Mouse (Mus musculus) MEL (cell line): ENCODE measurements around the gene Wdfy3. TPM values are rescaled to one million over a fixed set of nuclear protein-coding genes. Genes with fewer than 3 reads are reported as not detected.

ENCODE experiments used
- DNase-seq: peaks from one replicate; pipeline ENCODE4 v3.0.0; 2011; ENCODE audit warnings: low read depth, low spot score
- H3K27ac ChIP-seq: 2 replicates; pipeline ENCODE4 v1.5.1; 2012; ENCODE audit warnings: low read depth, mild to moderate bottlenecking, control low read depth, low read length, moderate library complexity; ENCODE audit not compliant: control insufficient read depth
- H3K27me3 ChIP-seq, 2 experiments: fragments of 150-350 bp in 1 of 2; sonication (generic) in 1 of 2; 2 replicates each; pipeline ENCODE4 v1.6.1; 2012; ENCODE audit warnings: low read length in 2 of 2, mild to moderate bottlenecking in 2 of 2, improper control_type of control experiment in 1 of 2, moderate library complexity in 1 of 2; ENCODE audit not compliant: insufficient read depth in 2 of 2, control insufficient read depth in 1 of 2
- H3K36me3 ChIP-seq, 2 experiments: 2 replicates each; pipeline ENCODE4 v1.6.1; 2012 to 2014; ENCODE audit warnings: low read length in 2 of 2, improper control_type of control experiment in 1 of 2, inconsistent platforms in 1 of 2, mild to moderate bottlenecking in 1 of 2; ENCODE audit not compliant: insufficient read depth in 2 of 2, control insufficient read depth in 1 of 2
- H3K4me1 ChIP-seq, 2 experiments: fragments of 150-350 bp in 1 of 2; sonication (generic) in 1 of 2; 2 replicates each; pipeline ENCODE4 v1.6.1; 2012; ENCODE audit warnings: low read length in 2 of 2, improper control_type of control experiment in 1 of 2, mild to moderate bottlenecking in 1 of 2; ENCODE audit not compliant: insufficient read depth in 2 of 2, control insufficient read depth in 1 of 2
- H3K4me3 ChIP-seq, 2 experiments: fragments of 150-350 bp in 1 of 2; sonication (generic) in 1 of 2; 2 replicates each; pipeline ENCODE4 v1.5.1; 2012; ENCODE audit warnings: low read depth in 2 of 2, low read length in 2 of 2, mild to moderate bottlenecking in 2 of 2, moderate library complexity in 2 of 2, control low read depth in 1 of 2, improper control_type of control experiment in 1 of 2; ENCODE audit not compliant: control insufficient read depth in 1 of 2, insufficient read depth in 1 of 2
- H3K79me2 ChIP-seq: 2 replicates; pipeline ENCODE4 v1.6.1; 2012; ENCODE audit warnings: mild to moderate bottlenecking, low read length, moderate library complexity; ENCODE audit not compliant: control insufficient read depth, poor library complexity, insufficient read depth
- H3K9ac ChIP-seq: 2 replicates; pipeline ENCODE4 v1.6.1; 2012; ENCODE audit warnings: low read depth, mild to moderate bottlenecking, control low read depth, low read length, moderate library complexity; ENCODE audit not compliant: control insufficient read depth, poor library complexity, severe bottlenecking
- H3K9me3 ChIP-seq: fragments of 150-350 bp; sonication (generic); replicated peaks from 2 replicates; pipeline ENCODE4 v1.6.1; 2012; ENCODE audit warnings: mild to moderate bottlenecking, low read length, improper control_type of control experiment, moderate library complexity; ENCODE audit not compliant: insufficient read depth
- CTCF ChIP-seq, 3 experiments: IDR thresholded peaks in 2 of 3; conservative IDR thresholded peaks in 1 of 3; 2 replicates each; pipeline ENCODE4 v1.5.1; 2011 to 2012; ENCODE audit warnings: low read length in 3 of 3, low read depth in 2 of 3, mild to moderate bottlenecking in 2 of 3, improper control_type of control experiment in 1 of 3, inconsistent platforms in 1 of 3, mixed read lengths in 1 of 3, moderate library complexity in 1 of 3; ENCODE audit not compliant: control insufficient read depth in 1 of 3, insufficient read depth in 1 of 3, poor library complexity in 1 of 3, severe bottlenecking in 1 of 3
- E2F4 ChIP-seq: IDR thresholded peaks from 2 replicates; pipeline ENCODE4 v1.6.1; 2011; ENCODE audit warnings: low read depth, low read length, improper control_type of control experiment, borderline replicate concordance
- EP300 ChIP-seq, 2 experiments: IDR thresholded peaks; 2 replicates each; pipeline ENCODE4 v1.6.1; 2011; ENCODE audit warnings: improper control_type of control experiment in 2 of 2, low read length in 2 of 2, low read depth in 1 of 2, mild to moderate bottlenecking in 1 of 2
- HCFC1 ChIP-seq: IDR thresholded peaks from 2 replicates; pipeline ENCODE4 v1.6.1; 2012; ENCODE audit warnings: low read depth, mild to moderate bottlenecking, inconsistent platforms, low read length, improper control_type of control experiment, moderate library complexity
- JUND ChIP-seq: IDR thresholded peaks from 2 replicates; pipeline ENCODE4 v1.6.1; 2011; ENCODE audit warnings: low read depth, mild to moderate bottlenecking, improper control_type of control experiment, low read length
- MAZ ChIP-seq: IDR thresholded peaks from 2 replicates; pipeline ENCODE4 v1.6.1; 2012; ENCODE audit warnings: low read depth, mild to moderate bottlenecking, inconsistent platforms, low read length, improper control_type of control experiment
- MEF2A ChIP-seq: IDR thresholded peaks from 2 replicates; pipeline ENCODE4 v1.6.1; 2014; ENCODE audit warnings: low read depth, mild to moderate bottlenecking, inconsistent platforms, low read length, improper control_type of control experiment; ENCODE audit not compliant: poor library complexity, insufficient replicate concordance, severe bottlenecking; ENCODE audit errors: extremely low read depth
- MXI1 ChIP-seq: IDR thresholded peaks from 2 replicates; pipeline ENCODE4 v1.6.1; 2011; ENCODE audit warnings: mild to moderate bottlenecking, low read depth, low read length, improper control_type of control experiment
- NELFE ChIP-seq: IDR thresholded peaks from 2 replicates; pipeline ENCODE4 v1.6.1; 2011; ENCODE audit warnings: low read depth, low read length, improper control_type of control experiment
- NRF1 ChIP-seq: IDR thresholded peaks from 2 replicates; pipeline ENCODE4 v1.6.1; 2014; ENCODE audit warnings: low read depth, mild to moderate bottlenecking, inconsistent platforms, low read length, improper control_type of control experiment, moderate library complexity; ENCODE audit not compliant: poor library complexity, insufficient read depth, severe bottlenecking
- POLR2A ChIP-seq, 2 experiments: IDR thresholded peaks; 2 replicates each; pipeline ENCODE4 v1.6.1; 2011 to 2012; ENCODE audit warnings: low read length in 2 of 2, mild to moderate bottlenecking in 2 of 2, control low read depth in 1 of 2, improper control_type of control experiment in 1 of 2, low read depth in 1 of 2, moderate library complexity in 1 of 2; ENCODE audit not compliant: control insufficient read depth in 1 of 2, insufficient read depth in 1 of 2, poor library complexity in 1 of 2
- POLR2AphosphoS2 ChIP-seq: IDR thresholded peaks from 2 replicates; pipeline ENCODE4 v1.6.1; 2011; ENCODE audit warnings: low read length, improper control_type of control experiment
- SIN3A ChIP-seq: IDR thresholded peaks from 2 replicates; pipeline ENCODE4 v1.6.1; 2012; ENCODE audit warnings: low read length, improper control_type of control experiment, inconsistent platforms
- TAL1 ChIP-seq: IDR thresholded peaks from 2 replicates; pipeline ENCODE4 v1.6.1; 2012; ENCODE audit warnings: mild to moderate bottlenecking, inconsistent platforms, low read length, moderate library complexity, mixed read lengths
- TBP ChIP-seq: IDR thresholded peaks from 2 replicates; pipeline ENCODE4 v1.8.0; 2011; ENCODE audit warnings: low read depth, low read length, improper control_type of control experiment
- TCF12 ChIP-seq: IDR thresholded peaks from 2 replicates; pipeline ENCODE4 v1.6.1; 2014; ENCODE audit warnings: low read depth, mild to moderate bottlenecking, inconsistent platforms, low read length, improper control_type of control experiment, moderate library complexity
- UBTF ChIP-seq: IDR thresholded peaks from 2 replicates; pipeline ENCODE4 v1.6.1; 2012; ENCODE audit warnings: low read depth, mild to moderate bottlenecking, inconsistent platforms, low read length, improper control_type of control experiment, moderate library complexity, borderline replicate concordance; ENCODE audit not compliant: insufficient read depth
- ZC3H11A ChIP-seq: IDR thresholded peaks from 2 replicates; pipeline ENCODE4 v1.6.1; 2012; ENCODE audit warnings: low read depth, mild to moderate bottlenecking, inconsistent platforms, low read length, improper control_type of control experiment
- ZKSCAN1 ChIP-seq: IDR thresholded peaks from 2 replicates; pipeline ENCODE4 v1.6.1; 2012; ENCODE audit warnings: low read depth, mild to moderate bottlenecking, inconsistent platforms, low read length, improper control_type of control experiment, moderate library complexity
- ZMIZ1 ChIP-seq: IDR thresholded peaks from 2 replicates; pipeline ENCODE4 v1.6.1; 2012; ENCODE audit warnings: low read depth, mild to moderate bottlenecking, inconsistent platforms, low read length, improper control_type of control experiment, moderate library complexity
- polyA plus RNA-seq, 2 experiments: library from polyadenylated mRNA; stranded (reverse) in 1 of 2; unstranded in 1 of 2; fragments of >175 nt in 1 of 2; fragments of >200 nt in 1 of 2; gene quantifications; 2 replicates each; pipeline versions ENCODE4 v1.2.1 to v1.2.4; 2012; ENCODE audit warnings: low replicate concordance in 2 of 2, low read depth in 1 of 2; ENCODE audit not compliant: insufficient read length in 2 of 2, insufficient read depth in 1 of 2, missing spikeins in 1 of 2
- total RNA-seq: library from RNA; depleted of rRNA; stranded (reverse); fragments of 300-350 nt; gene quantifications from 2 replicates; pipeline ENCODE4 v1.2.3, GENCODE M21; 2012; rRNA removed

The Wdfy3 gene
- total RNA-seq (8.8 and 10.0 TPM in 2 replicates), polyA plus RNA-seq (10 to 100 TPM; 11.9 to 21.3 TPM)

DNA sequence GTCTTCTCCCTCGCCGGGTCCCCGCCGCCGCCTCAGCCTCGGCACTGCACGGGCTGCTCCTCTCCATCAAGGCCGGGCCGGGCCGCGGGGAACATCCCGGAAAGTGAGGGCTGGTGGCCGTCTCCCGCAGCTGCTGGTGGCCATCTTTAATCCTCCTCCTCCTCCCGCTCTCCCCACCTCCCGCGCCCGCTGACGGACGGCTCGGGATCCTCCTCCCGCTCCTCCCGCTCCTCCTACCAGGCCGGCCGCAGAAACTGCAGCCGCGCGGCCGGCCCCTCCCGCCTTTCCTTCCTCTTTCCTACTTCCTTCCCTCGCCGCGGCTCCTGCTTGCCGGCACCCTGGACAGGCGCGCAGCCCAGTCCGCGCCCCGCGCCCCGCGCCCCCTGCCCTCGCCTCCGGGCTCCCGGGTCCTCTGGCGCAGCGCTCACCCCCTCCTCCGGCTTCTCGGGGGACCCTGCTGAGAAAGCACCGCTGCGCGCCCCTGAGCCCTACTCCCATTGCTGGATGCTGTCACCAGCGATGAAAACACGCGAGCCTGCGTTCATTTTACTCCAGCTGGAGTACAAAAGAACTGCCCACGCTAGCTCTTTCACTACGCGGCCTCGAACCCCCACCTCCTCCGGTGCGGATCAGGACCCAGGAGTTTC is at the start of gene Wdfy3:
TSS of gene Wdfy3 (minus strand) at position 155 of the 647 bp plus-strand sequence.
- H3K4me1 ChIP-seq: peaks cover 3 to 4% of the 10 kb centered on the region in 2 experiments; a peak in 3 of 4 replicates
- TF ChIP-seq MAZ (peak; percentile 74; the same call in 1 of the 2 replicates), E2F4 (peak; percentile 29; the same call in 1 of the 2 replicates), POLR2A (IDR thresholded peaks at IDR 0.05; ENCODE audit: control insufficient read depth in 1 of 2, insufficient read depth in 1 of 2, low read depth in 1 of 2, low read length in 2 of 2, poor library complexity in 1 of 2) (peak; percentile 58 to 70; a peak in 2 of 4 replicates), TCF12 (peak; percentile 37; the same call in 1 of the 2 replicates), MXI1 (0 out of 2 replicates have a peak, but pooled peaks have one; percentile 6), ZKSCAN1 (no peak), ZMIZ1 (peak; percentile 48; the same call in 1 of the 2 replicates), HCFC1 (no peak), NRF1 (no peak), UBTF (0 out of 2 replicates have a peak, but pooled peaks have one; percentile 56), SIN3A (peak; percentile 19), JUND (no peak), EP300 (IDR thresholded peaks at IDR 0.05; ENCODE audit: low read depth in 1 of 2, low read length in 2 of 2) (no peak), MEF2A (no peak), CTCF (IDR thresholded peaks at IDR 0.05 in 2 of 3, conservative IDR thresholded peaks at IDR 0.05 in 1 of 3; ENCODE audit: control insufficient read depth in 1 of 3, insufficient read depth in 1 of 3, low read depth in 2 of 3, low read length in 3 of 3, poor library complexity in 1 of 3, severe bottlenecking in 1 of 3) (no peak), NELFE (peak; percentile 63), TBP (0 out of 2 replicates have a peak, but pooled peaks have one; percentile 0), POLR2AphosphoS2 (no peak), TAL1 (no peak), ZC3H11A (no peak)
- TF ChIP-seq, all 39 proteins: peak for 10
- Histone ChIP-seq H3K9me3 (no peaks in the 10 kb centered on the region), H3K9ac (peak within 1 kb of the TSS; percentile 94), H3K27me3 (no peaks in the 10 kb centered on the region), H3K79me2 (peaks cover 31% of the 10 kb centered on the region), H3K4me3 (peak within 1 kb of the TSS; percentile 94 to 96), H3K27ac (0 out of 2 replicates have a peak within 1 kb of the TSS, but pooled peaks have one; percentile 14), H3K36me3 (peaks cover 0 to 18% of the 10 kb centered on the region in 2 experiments; a peak in 2 of 4 replicates)
- peak; percentile 86 for DNase-seq
